Mouse (Mus musculus): ENCODE results near the gene Man2b1.
"Not testable (repeated sequence)": the region's sequence is repeated elsewhere in the genome, so short reads cannot be mapped to it uniquely, and the experiment has no call there.

Gene Man2b1

DNA sequence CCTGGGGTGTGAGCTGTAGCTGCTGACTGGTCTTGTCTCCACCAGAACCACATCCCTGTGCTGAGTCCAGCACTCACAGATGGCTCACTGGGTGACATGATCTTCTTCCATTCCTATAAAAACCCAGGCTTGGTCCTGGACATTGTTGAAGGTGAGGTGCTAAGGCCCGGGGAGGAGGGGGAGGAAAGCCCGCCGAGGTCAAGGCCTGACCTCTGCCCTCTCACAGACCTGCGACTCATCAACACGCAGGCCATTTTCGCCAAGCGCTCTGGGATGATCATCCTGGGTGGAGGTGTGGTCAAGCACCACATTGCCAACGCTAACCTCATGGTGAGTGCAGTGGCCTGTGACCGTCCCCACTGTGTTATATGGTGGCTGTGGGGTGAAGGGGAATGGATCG lies 8.9 kb upstream of the Man2b1 start:
- no peak for DNase-seq

DNA sequence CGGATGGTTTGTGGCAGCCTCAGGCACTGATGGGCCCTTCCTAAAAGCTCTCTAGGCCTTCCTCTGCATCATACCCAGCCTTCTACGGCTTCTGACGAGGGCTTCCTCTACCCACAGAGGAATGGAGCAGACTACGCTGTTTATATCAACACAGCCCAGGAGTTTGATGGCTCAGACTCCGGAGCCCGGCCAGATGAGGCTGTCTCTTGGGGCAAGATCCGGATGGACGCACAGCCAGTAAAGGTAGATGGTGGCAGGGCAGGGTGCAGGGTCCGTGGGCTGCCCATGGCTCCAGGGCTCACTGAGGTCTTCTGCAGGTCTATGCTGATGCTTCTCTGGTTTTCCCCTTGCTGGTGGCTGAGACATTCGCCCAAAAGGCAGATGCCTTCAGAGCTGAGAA lies 8.5 kb upstream of the Man2b1 start:
- no peak for DNase-seq

DNA sequence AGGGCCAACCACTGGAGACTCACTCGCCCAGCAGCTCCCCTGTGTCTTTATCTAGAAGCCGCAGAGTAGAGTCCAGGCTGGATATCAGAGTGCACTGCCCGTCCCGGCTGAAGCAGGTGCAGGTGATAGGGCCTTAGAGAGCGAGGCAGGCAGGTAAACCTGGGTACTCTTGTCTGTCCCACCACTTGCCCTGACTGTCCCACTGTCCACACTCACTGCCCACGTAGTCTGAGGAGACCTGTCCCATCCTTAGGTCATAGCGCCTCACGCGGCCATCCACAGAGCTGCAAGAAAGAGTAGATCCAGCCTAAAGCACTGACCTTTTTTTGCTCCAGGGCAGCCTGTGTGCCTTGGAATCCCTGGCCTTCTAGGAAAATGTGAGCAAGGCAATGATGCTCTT lies 7.1 kb upstream of the Man2b1 start:
- peak; percentile 53 for DNase-seq

DNA sequence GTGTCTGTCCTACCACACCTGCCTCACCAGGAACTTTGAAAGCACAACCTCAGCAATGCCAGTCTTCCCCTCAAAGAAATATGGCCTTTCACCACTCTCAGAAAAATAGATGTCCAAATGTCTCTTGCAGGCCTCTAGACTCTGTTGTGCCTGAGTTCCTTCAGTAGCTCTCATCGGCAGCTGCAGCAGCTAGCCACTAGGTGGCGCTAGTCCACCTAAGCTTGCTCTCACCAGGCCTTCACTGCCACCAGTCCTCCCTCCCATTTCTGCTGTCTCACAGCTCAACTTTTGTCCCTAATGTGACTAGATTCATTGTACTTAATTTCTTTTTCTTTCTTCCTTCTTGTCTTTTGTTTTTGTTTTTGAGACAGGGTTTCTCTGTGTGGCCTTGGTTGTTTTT lies 6.1 kb upstream of the Man2b1 start:
- peak; percentile 79 for DNase-seq

DNA sequence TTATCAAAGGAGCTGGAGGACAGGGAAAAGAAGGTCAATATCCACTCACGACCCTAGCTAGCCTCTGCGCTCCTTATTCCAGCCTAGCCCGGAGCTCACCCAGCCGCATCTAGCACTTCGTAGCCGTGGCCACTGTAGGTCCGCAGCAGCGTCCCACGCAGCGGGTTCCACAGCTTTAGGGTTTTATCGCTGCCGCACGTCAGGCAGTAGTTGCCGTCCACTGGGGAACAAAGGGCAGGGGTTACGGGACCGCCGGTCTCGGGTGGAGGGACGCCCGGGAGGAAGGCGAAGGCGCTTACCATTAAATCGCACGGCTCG lies 2.9 kb upstream of the Man2b1 start:
- DNase-seq = no peak

DNA sequence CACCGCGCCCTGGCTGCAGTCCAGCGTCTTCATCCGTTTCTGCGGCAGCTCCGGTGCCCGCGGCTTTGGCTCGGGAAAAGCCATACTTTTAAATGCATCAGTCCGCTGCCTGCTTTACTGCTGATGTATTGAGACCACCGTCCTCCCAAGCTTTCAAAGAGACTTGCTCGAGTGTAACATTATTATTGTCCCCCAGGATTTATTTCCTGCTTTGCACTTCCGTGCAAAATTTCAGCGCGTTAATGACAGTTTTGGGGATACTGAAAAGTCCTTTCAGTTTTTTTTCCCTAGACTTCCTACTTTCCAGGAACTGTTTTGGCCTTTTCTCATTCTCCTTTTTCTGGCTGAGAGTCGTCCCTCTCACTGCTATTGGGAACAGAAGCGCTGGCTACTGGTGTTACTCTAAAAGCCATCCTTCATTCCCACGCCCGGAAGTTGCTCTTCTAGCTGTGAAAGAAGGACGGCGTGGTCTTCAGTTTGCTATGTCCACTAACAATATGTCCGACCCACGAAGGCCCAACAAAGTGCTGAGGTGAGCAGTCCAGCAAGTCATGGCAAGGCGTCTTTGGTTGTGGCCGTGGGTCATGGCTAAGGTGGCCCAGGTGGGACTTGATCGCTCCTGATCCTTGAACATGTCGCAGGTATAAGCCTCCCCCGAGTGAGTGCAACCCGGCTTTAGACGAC lies 2.4 kb upstream of the Man2b1 start, which contains the start of gene Wdr83os:
Wdr83os (plus strand) TSS at position 209 of the 684 bp plus-strand sequence.
- peak; percentile 67 for DNase-seq

DNA sequence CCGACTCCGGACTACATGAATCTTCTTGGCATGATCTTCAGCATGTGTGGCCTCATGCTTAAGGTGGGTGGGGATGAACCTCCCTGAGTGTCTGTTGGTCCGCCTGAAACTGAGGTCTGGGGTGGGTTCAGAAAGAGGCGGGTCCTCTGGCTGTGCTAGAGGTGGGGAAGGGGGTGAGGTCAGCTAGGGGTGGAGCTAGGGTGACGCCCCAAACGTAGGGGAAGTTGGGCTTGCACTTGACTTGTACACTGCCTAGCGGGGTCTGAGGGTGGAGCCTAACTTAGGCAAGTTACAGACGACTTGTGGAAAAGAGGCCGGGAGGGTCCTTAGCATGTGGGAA lies 1.9 kb upstream of the Man2b1 start, which contains the start of gene Wdr83:
Wdr83 (minus strand) TSS at position 91 of the 340 bp plus-strand sequence.
- DNase-seq = peak; percentile 63

DNA sequence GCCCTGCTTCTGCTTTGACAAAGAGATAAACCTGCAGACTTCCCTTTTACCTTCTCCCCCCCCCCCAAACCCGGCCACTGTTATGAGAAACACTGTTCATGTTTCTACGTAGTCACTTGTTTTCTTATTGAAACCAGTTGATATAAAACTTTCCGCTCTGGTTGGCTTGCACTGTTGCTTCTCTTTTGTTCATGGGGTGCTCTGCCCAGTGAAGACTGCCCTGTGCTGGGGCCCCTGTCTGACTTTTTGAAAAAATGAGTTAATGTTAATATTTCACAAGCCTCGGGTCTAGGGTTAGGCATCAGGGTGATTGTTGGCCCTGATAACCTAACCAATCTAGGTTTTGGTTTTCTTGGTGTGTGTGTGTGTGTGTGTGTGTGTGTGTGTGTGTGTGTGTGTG lies 901 bp upstream of the Man2b1 start:
- not testable (repeated sequence) for DNase-seq

DNA sequence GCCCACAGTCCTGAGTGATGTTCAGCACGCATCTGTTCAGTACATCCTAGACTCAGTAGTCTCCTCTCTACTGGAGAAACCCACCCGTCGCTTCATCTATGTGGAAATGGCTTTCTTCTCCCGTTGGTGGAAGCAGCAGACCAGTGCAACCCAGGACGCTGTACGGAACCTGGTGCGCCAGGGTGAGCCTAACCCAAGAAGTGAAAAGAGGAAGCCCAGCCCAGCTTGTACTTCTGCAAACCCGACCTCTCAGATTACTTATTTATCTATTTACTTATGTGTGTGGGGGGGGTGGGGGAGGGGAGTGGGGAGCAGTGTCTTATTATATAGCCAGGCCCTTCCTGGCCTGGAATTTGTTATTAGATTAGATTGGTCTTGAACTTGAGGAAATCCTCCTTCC lies 1.6 kb downstream of the Man2b1 start:
- no peak for DNase-seq

DNA sequence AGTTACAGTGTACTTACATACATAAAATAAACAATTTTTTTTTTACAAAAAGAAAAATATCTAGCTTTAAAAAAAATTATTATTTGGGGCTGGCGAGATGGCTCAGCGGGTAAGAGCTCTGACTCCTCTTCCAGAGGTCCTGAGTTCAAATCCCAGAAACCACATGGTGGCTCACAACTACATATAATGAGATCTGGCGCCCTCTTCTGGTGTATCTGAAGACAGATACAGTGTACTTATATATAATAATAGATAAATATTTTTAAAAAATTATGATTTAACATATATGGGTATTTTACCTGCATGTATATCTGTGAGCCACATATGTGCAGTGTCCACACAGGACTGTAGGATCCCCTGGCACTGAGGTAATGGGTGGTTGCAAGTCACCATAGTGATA lies 3.2 kb downstream of the Man2b1 start:
- no peak for DNase-seq

DNA sequence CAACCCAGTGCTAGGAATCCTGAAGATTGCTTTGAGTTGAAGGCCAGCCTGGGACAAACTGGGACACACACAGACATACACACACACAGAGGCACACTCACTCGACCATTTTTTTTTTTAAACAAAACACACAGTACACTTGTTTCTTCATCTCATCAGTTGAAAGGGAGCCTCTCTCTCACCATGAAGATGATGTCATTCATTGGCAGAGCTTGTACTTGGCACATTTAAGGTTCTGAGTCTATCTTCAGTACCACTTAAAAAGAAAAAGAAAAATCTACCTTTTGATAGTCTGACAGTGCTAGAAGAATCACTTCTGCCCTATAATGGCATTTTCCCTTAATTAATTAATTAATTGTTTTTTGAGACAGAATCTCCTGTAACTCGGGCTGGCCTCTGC lies 5.7 kb downstream of the Man2b1 start:
- DNase-seq = no peak

DNA sequence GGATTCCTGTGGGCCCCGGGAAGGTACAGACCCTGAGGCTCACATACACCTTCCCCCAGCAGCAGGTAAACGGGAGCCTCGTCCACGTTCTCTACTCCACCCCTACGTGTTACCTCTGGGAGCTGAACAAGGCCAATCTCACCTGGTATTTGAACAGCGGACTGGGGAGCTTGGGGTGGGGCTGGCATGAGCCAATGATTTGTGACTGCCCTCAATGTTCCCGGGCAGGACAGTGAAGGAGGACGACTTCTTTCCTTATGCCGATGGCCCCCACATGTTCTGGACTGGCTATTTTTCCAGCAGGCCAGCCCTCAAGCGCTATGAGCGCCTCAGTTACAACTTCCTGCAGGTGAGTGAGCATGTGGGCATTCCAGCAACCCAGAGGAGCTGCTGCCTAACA lies 7.8 kb downstream of the Man2b1 start:
- no peak for DNase-seq

DNA sequence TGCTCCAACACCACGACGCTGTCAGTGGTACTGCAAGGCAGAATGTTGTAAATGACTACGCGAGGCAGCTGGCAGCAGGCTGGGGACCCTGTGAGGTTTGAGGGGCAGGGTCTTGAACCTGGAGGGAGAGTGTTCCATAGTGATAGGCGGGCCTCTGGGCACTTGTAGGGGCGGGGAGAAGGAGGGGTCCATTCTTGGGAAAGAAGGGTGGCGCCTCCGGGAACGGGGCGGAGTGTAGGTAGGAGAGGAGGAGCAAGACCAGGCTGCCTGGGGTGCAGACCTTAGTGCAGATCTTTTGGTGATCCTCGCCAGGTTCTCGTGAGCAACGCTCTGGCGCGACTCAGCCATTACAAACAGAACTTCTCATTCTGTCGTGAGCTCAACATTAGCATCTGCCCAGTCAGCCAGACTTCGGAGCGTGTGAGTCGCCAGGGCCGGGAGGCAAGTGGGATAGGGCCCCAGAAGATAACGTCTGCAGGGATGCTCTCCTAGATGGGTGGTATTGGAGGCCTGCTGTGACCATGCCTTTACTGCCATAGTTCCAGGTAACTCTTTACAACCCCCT lies 8.5 kb downstream of the Man2b1 start:
- no peak for DNase-seq

DNA sequence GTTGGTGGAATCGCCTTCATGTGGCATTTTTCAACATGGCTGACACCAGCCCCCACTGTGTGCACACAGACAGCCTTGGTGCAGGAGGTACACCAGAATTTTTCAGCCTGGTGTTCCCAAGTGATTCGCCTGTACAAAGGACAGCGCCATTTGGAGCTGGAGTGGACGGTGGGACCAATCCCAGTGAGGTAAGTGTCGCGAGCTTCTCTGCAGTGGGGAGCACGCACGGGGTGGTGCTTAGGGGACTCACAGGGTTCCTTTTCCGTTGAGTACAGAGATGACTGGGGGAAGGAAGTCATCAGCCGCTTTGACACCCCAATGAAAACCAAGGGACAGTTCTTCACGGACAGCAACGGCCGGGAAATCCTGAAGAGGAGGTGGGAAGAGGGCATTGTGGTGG lies 12.0 kb downstream of the Man2b1 start:
- no peak for DNase-seq

DNA sequence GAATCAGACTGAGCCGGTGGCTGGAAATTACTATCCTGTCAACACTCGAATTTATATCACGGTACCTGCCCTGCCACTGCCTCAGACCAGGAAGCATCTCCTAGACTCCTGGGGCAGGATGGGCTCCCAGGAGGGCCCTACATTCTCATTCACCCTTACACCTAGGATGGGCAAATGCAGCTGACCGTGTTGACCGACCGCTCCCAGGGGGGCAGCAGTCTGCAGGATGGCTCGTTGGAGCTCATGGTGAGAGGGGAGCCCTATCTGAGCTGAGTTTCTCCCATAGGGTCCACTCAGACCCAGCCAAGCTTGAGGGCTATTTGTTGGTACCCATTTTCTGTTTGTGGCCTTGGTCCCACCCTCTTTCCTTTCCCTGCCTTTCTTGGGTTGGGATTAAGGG lies 12.5 kb downstream of the Man2b1 start:
- no peak for DNase-seq

DNA sequence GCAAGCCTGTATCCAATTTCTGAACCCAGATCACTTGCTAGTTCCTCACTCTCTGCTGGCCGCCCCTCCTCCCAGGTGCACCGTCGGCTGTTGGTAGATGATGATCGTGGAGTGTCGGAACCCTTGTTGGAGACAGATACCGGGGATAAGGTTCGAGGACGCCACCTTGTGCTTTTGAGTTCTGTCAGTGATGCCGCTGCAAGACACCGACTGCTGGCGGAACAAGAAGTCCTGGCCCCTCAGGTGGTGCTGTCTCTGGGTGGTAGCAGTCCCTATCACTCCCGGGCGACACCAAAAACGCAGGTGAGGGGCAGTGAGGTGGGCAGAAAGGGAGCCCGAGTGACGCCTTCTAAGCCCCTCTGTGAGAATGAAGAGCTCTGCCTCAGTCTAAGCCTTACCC lies 13.1 kb downstream of the Man2b1 start:
- DNase-seq = no peak

DNA sequence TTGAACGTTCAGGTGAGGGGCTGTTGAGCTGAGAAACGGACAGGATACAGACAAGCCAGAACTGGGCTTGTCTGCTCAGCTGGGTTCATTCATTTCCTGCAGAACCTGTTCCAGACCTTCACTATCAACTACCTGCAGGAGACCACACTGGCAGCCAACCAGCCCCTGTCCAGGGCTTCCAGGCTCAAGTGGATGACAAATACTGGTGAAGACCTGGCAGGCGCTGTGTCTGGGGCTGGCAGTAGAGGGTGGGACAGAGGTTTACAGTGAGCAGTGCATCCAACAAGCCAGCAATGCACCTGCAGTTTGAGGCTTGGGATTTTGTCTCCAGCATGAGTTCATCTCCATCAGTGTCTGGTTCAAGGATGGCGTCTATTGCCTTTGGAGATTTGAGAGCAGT lies 13.8 kb downstream of the Man2b1 start:
- no peak for DNase-seq

DNA sequence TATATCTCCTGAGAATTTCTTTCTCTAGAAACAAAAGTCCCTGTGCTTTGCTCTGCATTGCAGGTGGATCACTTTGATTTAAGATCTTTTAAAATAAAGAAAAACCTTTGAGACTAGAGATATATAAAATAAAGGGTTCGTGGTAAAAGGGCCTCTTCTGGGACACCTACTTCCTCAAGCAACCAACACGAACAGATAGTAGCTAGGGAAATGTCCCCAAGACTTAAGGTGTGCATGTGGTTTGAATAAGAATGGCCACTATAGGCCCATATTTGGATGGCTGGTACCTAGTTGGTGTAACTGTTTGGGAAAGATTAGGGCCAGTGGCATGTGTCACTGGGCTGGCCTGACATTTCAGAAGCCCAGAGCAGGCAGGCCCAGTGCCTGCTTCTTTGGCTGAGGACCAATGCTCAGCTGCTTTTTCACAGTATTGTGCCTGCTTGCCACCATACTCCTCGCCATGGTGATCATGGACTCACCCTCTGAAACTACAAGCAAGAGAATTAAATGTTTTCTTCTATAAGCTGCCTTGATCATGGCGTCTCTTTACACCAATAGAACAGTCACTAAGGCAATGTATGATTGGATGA lies 17.1 kb downstream of the Man2b1 start:
- DNase-seq = no peak

DNA sequence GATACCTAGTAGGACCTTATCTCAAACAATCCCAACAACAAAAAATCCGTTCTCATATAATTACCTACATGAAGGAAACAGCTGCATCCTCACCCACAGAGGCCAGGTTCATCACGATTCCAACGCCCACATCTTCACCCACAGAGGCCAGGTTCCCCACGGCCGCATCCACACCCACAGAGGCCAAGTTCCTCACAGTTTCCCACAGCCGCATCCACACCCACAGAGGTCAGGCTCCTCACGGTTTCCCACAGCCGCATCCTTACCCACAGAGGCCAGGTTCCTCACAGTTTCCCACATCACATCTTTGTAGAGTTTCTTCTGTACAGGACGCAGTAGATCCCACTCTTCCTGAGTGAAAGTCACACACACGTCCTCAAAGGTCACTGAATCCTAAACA lies 30.2 kb downstream of the Man2b1 start:
- DNase-seq = no peak

DNA sequence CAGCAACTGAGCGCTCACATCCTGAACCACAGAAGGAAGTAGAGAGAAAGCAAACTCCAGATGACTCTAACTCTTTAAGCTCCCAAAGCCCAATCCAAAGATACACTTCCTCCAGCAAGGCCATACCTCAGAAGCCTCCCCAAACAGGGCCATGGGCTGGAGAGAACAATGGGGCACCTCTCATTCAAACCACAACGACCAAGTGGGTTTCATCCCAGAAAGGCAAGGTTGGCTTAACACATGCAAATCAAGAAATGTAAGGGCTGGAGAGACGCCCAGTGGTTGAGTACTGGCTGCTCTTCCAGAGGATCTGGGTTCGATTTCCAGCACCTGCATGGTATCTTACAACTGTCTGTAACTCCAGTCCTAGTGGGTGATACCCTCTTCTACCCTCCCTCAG lies 32.4 kb downstream of the Man2b1 start:
- DNase-seq = no peak

DNA sequence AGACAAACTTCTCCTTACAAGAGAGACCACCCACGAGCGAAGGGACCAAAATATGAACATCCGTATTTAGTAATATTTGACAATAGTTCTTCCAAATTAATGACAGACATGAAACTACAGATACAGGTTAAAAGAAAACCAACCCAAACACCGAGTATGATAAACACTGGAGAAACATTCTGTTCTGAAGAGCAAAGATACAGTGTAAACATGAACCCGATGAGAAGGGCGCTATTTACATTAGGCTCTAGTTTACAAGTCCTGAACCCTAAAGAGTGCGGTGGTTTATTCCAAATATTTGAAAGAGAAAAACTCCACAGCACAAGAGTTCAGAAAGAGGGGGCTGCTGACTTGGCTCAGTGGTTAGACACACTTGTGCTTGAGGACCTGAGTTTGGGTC lies 33.9 kb downstream of the Man2b1 start:
- no peak for DNase-seq

DNA sequence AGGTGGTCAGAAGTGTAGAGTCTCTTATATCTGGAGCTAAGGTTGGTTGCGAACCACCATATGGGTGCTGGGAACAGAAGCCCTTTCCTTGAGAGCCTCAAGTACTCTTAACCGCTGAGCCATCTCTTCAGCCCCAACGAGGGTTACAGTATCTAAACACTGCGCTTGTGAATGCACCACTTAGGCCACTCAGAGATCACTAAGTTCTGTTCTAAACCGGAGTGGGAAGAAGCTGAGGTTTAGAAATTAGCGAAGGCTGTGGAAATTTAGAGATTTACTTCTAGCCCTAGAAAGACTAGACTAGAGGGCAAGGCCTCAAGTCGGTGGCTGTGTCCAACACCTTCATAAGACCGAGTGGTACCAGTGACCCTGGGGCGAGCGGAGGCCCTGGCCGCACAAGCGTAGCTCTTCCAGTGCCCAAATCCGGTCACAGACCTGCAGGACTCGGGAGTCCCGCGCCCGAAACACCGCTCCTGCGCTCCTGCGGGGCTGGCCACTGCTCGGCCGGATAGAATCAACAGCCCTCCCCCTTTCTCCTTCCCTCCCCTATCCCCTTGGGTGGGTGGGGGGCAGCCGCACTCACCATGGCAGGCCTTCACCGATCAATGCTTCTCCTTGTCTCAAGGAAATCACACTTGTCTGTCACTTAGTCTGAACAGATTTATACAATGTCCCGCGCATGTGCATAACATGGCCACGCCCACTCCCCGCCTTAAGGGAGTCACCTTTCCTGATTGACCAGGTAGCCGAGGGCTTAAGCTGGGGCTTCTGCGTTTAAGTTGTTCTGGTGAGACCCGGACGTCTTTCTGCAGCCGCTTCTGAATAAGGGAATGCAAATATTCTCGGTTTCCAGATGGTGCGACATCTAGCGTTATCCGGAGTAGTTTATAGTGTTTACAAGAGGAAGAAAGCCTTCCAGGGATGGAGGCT lies 36.2 kb downstream of the Man2b1 start:
- peak; percentile 86 for DNase-seq

DNA sequence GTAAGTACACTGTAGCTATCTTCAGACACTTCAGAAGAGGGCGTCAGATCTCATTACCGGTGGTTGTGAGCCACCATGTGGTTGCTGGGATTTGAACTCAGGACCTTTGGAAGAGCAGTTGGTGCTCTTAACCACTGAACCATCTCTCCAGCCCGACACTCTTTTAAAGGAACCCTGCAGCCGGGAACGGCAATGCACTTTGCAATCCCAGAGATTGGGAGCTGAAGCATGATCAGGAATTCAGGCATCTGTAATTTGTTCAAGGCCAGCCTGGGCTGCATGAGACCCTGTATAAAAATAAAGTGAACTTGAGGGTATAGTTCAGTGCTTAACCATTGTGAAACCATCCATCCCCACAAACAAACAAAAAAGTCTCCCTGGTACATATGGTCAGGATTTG lies 37.2 kb downstream of the Man2b1 start:
- not testable (repeated sequence) for DNase-seq

DNA sequence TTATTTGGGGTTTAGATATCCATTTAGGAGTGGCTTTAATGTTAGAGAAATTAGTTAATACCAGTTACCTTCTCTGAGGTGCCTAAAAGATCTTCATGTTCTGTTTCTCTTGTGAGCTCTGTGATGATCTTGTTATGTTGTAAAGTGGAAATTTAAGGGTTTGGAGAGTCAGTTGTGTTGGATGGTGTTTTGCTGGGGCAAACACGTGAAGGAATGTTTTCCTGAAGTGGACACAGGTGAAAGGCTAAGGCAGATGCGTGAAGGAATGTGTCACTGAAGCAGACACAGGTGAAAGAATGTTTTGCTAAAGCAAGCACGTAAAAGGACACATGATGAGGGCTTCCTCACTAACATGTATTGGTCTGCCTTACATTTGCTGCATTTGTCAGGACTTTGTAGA lies 39.9 kb downstream of the Man2b1 start, which contains the start of gene Zfp791:
Zfp791 (minus strand) TSS at position 101 of the 400 bp plus-strand sequence.
- DNase-seq = no peak

Data from cerebellum, adult 9-11 months (tissue).